ENCODE assay signal across 16 mouse cellular contexts in the genomic region with DNA sequence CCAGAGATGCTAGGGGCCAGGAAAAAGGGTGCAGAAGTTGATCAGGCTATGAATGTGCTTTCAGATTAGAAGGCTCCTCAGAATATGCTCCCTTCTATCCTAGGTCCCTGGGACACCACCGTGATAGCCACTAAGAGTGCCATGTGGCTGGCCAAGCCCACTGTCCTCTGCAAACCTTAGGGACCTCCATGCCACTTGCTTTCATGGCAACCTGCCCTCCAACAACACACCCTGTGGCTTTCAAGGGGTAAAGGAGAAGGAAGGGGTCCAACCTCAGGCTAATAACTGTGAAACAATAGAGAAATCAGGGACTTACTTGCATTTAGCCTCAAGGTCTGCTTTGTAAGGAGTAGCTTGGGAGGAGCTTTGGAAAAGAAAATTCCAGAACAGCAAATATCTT. TPM values are rescaled to one million over a fixed set of nuclear protein-coding genes. Genes with fewer than 3 reads are reported as not detected.
DNase-seq lines count a peak whose midpoint lies in the region; ATAC-seq and TF ChIP-seq lines count a peak whose summit lies in the region.
"Had no signal": no experiment of that assay in that cellular context is flagged by ENCODE, and none has a peak within 500 bp of the region (broad histone marks: within the 10 kb centered on the region; RNA-seq: fewer than 3 reads in every experiment).

No protein-coding gene starts in this region.

- H3K36me3 ChIP-seq in heart, embryonic 10.5 days, result no peaks in the 10 kb centered on the region
- no peaks in the 10 kb centered on the region for H3K36me3 ChIP-seq in hindbrain, postnatal 0 days (ENCODE audit: insufficient read depth, low read length)
- H3K36me3 ChIP-seq in hindbrain, embryonic 13.5 days, result no peaks in the 10 kb centered on the region
- no peaks in the 10 kb centered on the region for H3K36me3 ChIP-seq in midbrain, embryonic 10.5 days
- H3K36me3 ChIP-seq in midbrain, embryonic 14.5 days (ENCODE audit: control insufficient read depth, insufficient read depth, low read length), result no peaks in the 10 kb centered on the region
- no peaks in the 10 kb centered on the region for H3K36me3 ChIP-seq in myocyte (ENCODE audit: control insufficient read depth, insufficient read depth)
- H3K36me3 ChIP-seq: forebrain, embryonic 10.5 days; G1E; limb, embryonic 13.5 days had no signal

- peaks cover 37% of the 10 kb centered on the region for H3K4me1 ChIP-seq in heart, embryonic 10.5 days
- H3K4me1 ChIP-seq in hindbrain, postnatal 0 days (ENCODE audit: insufficient read depth, low read length), result 0 out of 2 replicates have a peak, but pooled peaks cover 11% of the 10 kb centered on the region
- H3K4me1 ChIP-seq in hindbrain, embryonic 13.5 days (replicated peaks), result peaks cover 29% of the 10 kb centered on the region
- peaks cover 41% of the 10 kb centered on the region for H3K4me1 ChIP-seq in midbrain, embryonic 10.5 days
- peaks cover 7% of the 10 kb centered on the region; the same call in 1 of the 2 replicates for H3K4me1 ChIP-seq in midbrain, embryonic 14.5 days (ENCODE audit: control insufficient read depth, insufficient read depth, low read length)

- no peaks in the 10 kb centered on the region for H3K79me2 ChIP-seq in myocyte (ENCODE audit: control insufficient read depth, insufficient read depth)

- H3K9me3 ChIP-seq in heart, embryonic 10.5 days, result no peaks in the 10 kb centered on the region
- H3K9me3 ChIP-seq in hindbrain, postnatal 0 days (ENCODE audit: low read length), result no peaks in the 10 kb centered on the region
- no peaks in the 10 kb centered on the region for H3K9me3 ChIP-seq in hindbrain, embryonic 13.5 days
- H3K9me3 ChIP-seq in midbrain, embryonic 10.5 days (replicated peaks), result no peaks in the 10 kb centered on the region
- H3K9me3 ChIP-seq in midbrain, embryonic 14.5 days (ENCODE audit: control insufficient read depth, low read length), result no peaks in the 10 kb centered on the region
- H3K9me3 ChIP-seq: forebrain, embryonic 10.5 days; G1E; limb, embryonic 13.5 days had no signal

- no peak for TF ChIP-seq CTCF in hindbrain, postnatal 0 days (IDR thresholded peaks at IDR 0.05; ENCODE audit: low read depth)

- H3K9ac ChIP-seq in hindbrain, postnatal 0 days (replicated peaks; ENCODE audit: low read length), result no peak overlapping the region
- H3K9ac ChIP-seq in hindbrain, embryonic 13.5 days, result no peak overlapping the region
- no peak overlapping the region for H3K9ac ChIP-seq in midbrain, embryonic 14.5 days (replicated peaks; ENCODE audit: low read length)
- H3K9ac ChIP-seq: limb, embryonic 13.5 days had no signal

- no peaks in the 10 kb centered on the region for H3K27me3 ChIP-seq in heart, embryonic 10.5 days (ENCODE audit: insufficient read depth, poor library complexity, severe bottlenecking)
- no peaks in the 10 kb centered on the region for H3K27me3 ChIP-seq in hindbrain, postnatal 0 days (ENCODE audit: insufficient read depth, low read length)
- peaks cover 26% of the 10 kb centered on the region for H3K27me3 ChIP-seq in hindbrain, embryonic 13.5 days
- H3K27me3 ChIP-seq in midbrain, embryonic 10.5 days (ENCODE audit: low read depth, poor library complexity, severe bottlenecking), result peaks cover 31% of the 10 kb centered on the region
- peaks cover 7% of the 10 kb centered on the region; the same call in 1 of the 2 replicates for H3K27me3 ChIP-seq in midbrain, embryonic 14.5 days (ENCODE audit: control insufficient read depth, insufficient read depth, low read length)
- peaks cover 30% of the 10 kb centered on the region for H3K27me3 ChIP-seq in myocyte (ENCODE audit: control insufficient read depth, insufficient read depth, insufficient read length)

- no peak for DNase-seq in heart, embryonic 10.5 days (ENCODE audit: low spot score)
- no peak for DNase-seq in heart, adult 8-10 months (ENCODE audit: low spot score)
- no peak for DNase-seq in hindbrain, postnatal 0 days (ENCODE audit: low spot score)
- DNase-seq in midbrain, embryonic 10.5 days (ENCODE audit: low spot score), result no peak
- no peak for DNase-seq in midbrain, embryonic 14.5 days
- no peak for DNase-seq in layer of hippocampus, postnatal 10 days (ENCODE audit: low spot score in 2 of 2)

- WGBS in heart, embryonic 10.5 days, result 87% methylated on average over 1 of the region's 1 CpGs
- WGBS in hindbrain, postnatal 0 days, result 57% methylated on average over 1 of the region's 1 CpGs
- WGBS in hindbrain, embryonic 13.5 days, result 91% methylated on average over 1 of the region's 1 CpGs
- WGBS in midbrain, embryonic 10.5 days, result 91% methylated on average over 1 of the region's 1 CpGs
- WGBS in midbrain, embryonic 14.5 days, result 71% methylated on average over 1 of the region's 1 CpGs

- no peak for TF ChIP-seq POLR2A in myocyte (IDR thresholded peaks at IDR 0.05; ENCODE audit: insufficient read length, low read depth)

- H3K4me3 ChIP-seq in heart, embryonic 10.5 days, result peak overlapping the region; percentile 23
- no peak overlapping the region for H3K4me3 ChIP-seq in hindbrain, postnatal 0 days (ENCODE audit: low read length)
- H3K4me3 ChIP-seq in hindbrain, embryonic 13.5 days, result no peak overlapping the region
- H3K4me3 ChIP-seq in midbrain, embryonic 10.5 days, result 0 out of 2 replicates have a peak overlapping the region, but pooled peaks have one; percentile 24
- no peak overlapping the region for H3K4me3 ChIP-seq in midbrain, embryonic 14.5 days (replicated peaks; ENCODE audit: low read depth, low read length)
- no peak overlapping the region for H3K4me3 ChIP-seq in myocyte
- H3K4me3 ChIP-seq: forebrain, embryonic 10.5 days; limb, embryonic 13.5 days had no signal

- peak overlapping the region; percentile 23; the same call in 1 of the 2 replicates for H3K4me2 ChIP-seq in hindbrain, postnatal 0 days (ENCODE audit: low read depth, low read length)
- H3K4me2 ChIP-seq in hindbrain, embryonic 13.5 days, result no peak overlapping the region
- no peak overlapping the region for H3K4me2 ChIP-seq in midbrain, embryonic 14.5 days (ENCODE audit: low read length)
- peak overlapping the region; percentile 45 for H3K4me2 ChIP-seq in myocyte (ENCODE audit: low read depth)
- H3K4me2 ChIP-seq: limb, embryonic 13.5 days had no signal

- no peak overlapping the region for H3ac ChIP-seq in myocyte (ENCODE audit: control insufficient read depth, insufficient read length)

- no peak for ATAC-seq in hindbrain, postnatal 0 days
- no peak for ATAC-seq in hindbrain, embryonic 13.5 days (ENCODE audit: low FRiP score)
- ATAC-seq in midbrain, embryonic 14.5 days (ENCODE audit: low FRiP score, low TSS enrichment), result no peak

- H3K27ac ChIP-seq in heart, embryonic 10.5 days, result peak overlapping the region; percentile 65; the same call in 1 of the 2 replicates
- H3K27ac ChIP-seq in hindbrain, postnatal 0 days, result peak overlapping the region; percentile 69; the same call in 1 of the 2 replicates
- no peak overlapping the region for H3K27ac ChIP-seq in hindbrain, embryonic 13.5 days
- H3K27ac ChIP-seq in midbrain, embryonic 10.5 days (replicated peaks), result peak overlapping the region; percentile 39
- no peak overlapping the region for H3K27ac ChIP-seq in midbrain, embryonic 14.5 days (replicated peaks; ENCODE audit: low read depth, low read length)
- H3K27ac ChIP-seq: forebrain, embryonic 10.5 days; limb, embryonic 13.5 days had no signal

RNA-seq across cellular contexts. Expression of gene Zbtb46, which starts 3.4 kb away (rescaled TPM):
- polyA plus RNA-seq in heart, embryonic 10.5 days (2016; fragmentation: Nextera tagmentation; extraction: Ambion mirVana), result 16.5 and 18.5 TPM in 2 replicates
- 10 to 100 TPM in 2 of 4 experiments, 1 to 10 TPM in 2; 8.9 to 11.5 (median 10.5) TPM for total RNA-seq in heart, adult 8-10 months (2022)
- total RNA-seq in hindbrain, postnatal 0 days (2014; rRNA removed), result 29.0 and 33.0 TPM in 2 replicates
- polyA plus RNA-seq in hindbrain, postnatal 0 days (2015; fragmentation: Nextera tagmentation; extraction: Ambion mirVana), result 17.0 and 19.2 TPM in 2 replicates
- polyA plus RNA-seq in hindbrain, embryonic 13.5 days (2015; fragmentation: Nextera tagmentation; extraction: Ambion mirVana), result 22.4 and 23.5 TPM in 2 replicates
- polyA plus RNA-seq in midbrain, embryonic 10.5 days (2016; fragmentation: Nextera tagmentation; extraction: Ambion mirVana), result 16.8 and 19.0 TPM in 2 replicates
- 18.8 and 22.2 TPM in 2 replicates for polyA plus RNA-seq in midbrain, embryonic 14.5 days (2014; fragmentation: Nextera tagmentation; extraction: Ambion mirVana)
- polyA plus RNA-seq in myocyte (2012; fragmentation: generic; extraction: Trizol), result 1.3 TPM
- 10 to 100 TPM; 14.7 to 17.5 TPM for total RNA-seq in layer of hippocampus, postnatal 10 days (2021)
- polyA plus RNA-seq: G1E had no signal

RNA-seq across cellular contexts. Expression of gene Abhd16b, which starts 30.4 kb away (rescaled TPM):
- polyA plus RNA-seq in heart, embryonic 10.5 days (2016; fragmentation: Nextera tagmentation; extraction: Ambion mirVana), result 0.11 TPM in 1 of 2 replicates, not detected in the other
- not detected for total RNA-seq in heart, adult 8-10 months (2022)
- total RNA-seq in hindbrain, postnatal 0 days (2014; rRNA removed), result not detected in 2 replicates
- polyA plus RNA-seq in hindbrain, postnatal 0 days (2015; fragmentation: Nextera tagmentation; extraction: Ambion mirVana), result 0.08 TPM in 1 of 2 replicates, not detected in the other
- 0.10 TPM in 1 of 2 replicates, not detected in the other for polyA plus RNA-seq in hindbrain, embryonic 13.5 days (2015; fragmentation: Nextera tagmentation; extraction: Ambion mirVana)
- 0.07 TPM in 1 of 2 replicates, not detected in the other for polyA plus RNA-seq in midbrain, embryonic 10.5 days (2016; fragmentation: Nextera tagmentation; extraction: Ambion mirVana)
- 0.12 TPM in 1 of 2 replicates, not detected in the other for polyA plus RNA-seq in midbrain, embryonic 14.5 days (2014; fragmentation: Nextera tagmentation; extraction: Ambion mirVana)
- polyA plus RNA-seq in myocyte (2012; fragmentation: generic; extraction: Trizol), result 0.06 TPM
- not detected for total RNA-seq in layer of hippocampus, postnatal 10 days (2021)
- total RNA-seq: adrenal gland, adult 18-20 months; G1E; gastrocnemius, postnatal 4 days; hematopoietic stem cell, adult 5-6 weeks; layer of hippocampus, adult 8-10 months had no signal
- polyA plus RNA-seq: forebrain, embryonic 10.5 days; G1E; kidney, adult 2 months had no signal

RNA-seq across cellular contexts. Expression of gene Tpd52l2, which starts 34.3 kb away (rescaled TPM):
- 130 and 162 TPM in 2 replicates for polyA plus RNA-seq in heart, embryonic 10.5 days (2016; fragmentation: Nextera tagmentation; extraction: Ambion mirVana)
- total RNA-seq in heart, adult 8-10 months (2022), result 10 to 100 TPM; 65.6 to 72.6 (median 66.5) TPM
- 52.2 and 92.5 TPM in 2 replicates for total RNA-seq in hindbrain, postnatal 0 days (2014; rRNA removed)
- polyA plus RNA-seq in hindbrain, postnatal 0 days (2015; fragmentation: Nextera tagmentation; extraction: Ambion mirVana), result 127 and 128 TPM in 2 replicates
- 116 and 121 TPM in 2 replicates for polyA plus RNA-seq in hindbrain, embryonic 13.5 days (2015; fragmentation: Nextera tagmentation; extraction: Ambion mirVana)
- polyA plus RNA-seq in midbrain, embryonic 10.5 days (2016; fragmentation: Nextera tagmentation; extraction: Ambion mirVana), result 164 and 167 TPM in 2 replicates
- 102 and 112 TPM in 2 replicates for polyA plus RNA-seq in midbrain, embryonic 14.5 days (2014; fragmentation: Nextera tagmentation; extraction: Ambion mirVana)
- polyA plus RNA-seq in myocyte (2012; fragmentation: generic; extraction: Trizol), result 108 TPM
- 10 to 100 TPM; 75.7 to 87.8 TPM for total RNA-seq in layer of hippocampus, postnatal 10 days (2021)

RNA-seq across cellular contexts. Expression of gene Dnajc5, which starts 57.7 kb away (rescaled TPM):
- polyA plus RNA-seq in heart, embryonic 10.5 days (2016; fragmentation: Nextera tagmentation; extraction: Ambion mirVana), result 87.2 and 97.0 TPM in 2 replicates
- total RNA-seq in heart, adult 8-10 months (2022), result 10 to 100 TPM; 57.8 to 71.4 (median 65.0) TPM
- total RNA-seq in hindbrain, postnatal 0 days (2014; rRNA removed), result 417 and 459 TPM in 2 replicates
- 260 and 276 TPM in 2 replicates for polyA plus RNA-seq in hindbrain, postnatal 0 days (2015; fragmentation: Nextera tagmentation; extraction: Ambion mirVana)
- 206 and 217 TPM in 2 replicates for polyA plus RNA-seq in hindbrain, embryonic 13.5 days (2015; fragmentation: Nextera tagmentation; extraction: Ambion mirVana)
- polyA plus RNA-seq in midbrain, embryonic 10.5 days (2016; fragmentation: Nextera tagmentation; extraction: Ambion mirVana), result 95.6 and 110 TPM in 2 replicates
- polyA plus RNA-seq in midbrain, embryonic 14.5 days (2014; fragmentation: Nextera tagmentation; extraction: Ambion mirVana), result 189 and 233 TPM in 2 replicates
- 67.7 TPM for polyA plus RNA-seq in myocyte (2012; fragmentation: generic; extraction: Trizol)
- 100 to 1,000 TPM; 253 to 296 TPM for total RNA-seq in layer of hippocampus, postnatal 10 days (2021)

Comparison
In these comparisons a context has a peak if more than half of its experiments do, and no peak if none do; other contexts are left out.
1. H3K27ac ChIP-seq: peak in heart, embryonic 10.5 days (single experiment), hindbrain, postnatal 0 days (single experiment) and midbrain, embryonic 10.5 days (single experiment); none in hindbrain, embryonic 13.5 days (single experiment) and midbrain, embryonic 14.5 days (single experiment).
2. H3K4me3 ChIP-seq: peak in heart, embryonic 10.5 days (single experiment) and midbrain, embryonic 10.5 days (single experiment); none in hindbrain, postnatal 0 days (single experiment), hindbrain, embryonic 13.5 days (single experiment), midbrain, embryonic 14.5 days (single experiment) and myocyte (single experiment).
3. H3K4me2 ChIP-seq: peak in hindbrain, postnatal 0 days (single experiment) and myocyte (single experiment); none in hindbrain, embryonic 13.5 days (single experiment) and midbrain, embryonic 14.5 days (single experiment).